Mouse (Mus musculus): ENCODE data around the gene Emd. TPM values are rescaled to one million over a fixed set of nuclear protein-coding genes. Genes with fewer than 3 reads are reported as not detected.

Emd gene
- polyA plus RNA-seq (2021; fragmentation: Nextera tagmentation), result 8.0 and 8.3 TPM in 2 replicates
- long read RNA-seq, experiment 1, transcript Emd-201 (6 exons, 1,595 nt), result major isoform, 17 of 18 reads
- long read RNA-seq, experiment 1, partial matches to known transcripts, result 0 of 18 reads
- long read RNA-seq, experiment 1, other reads (novel, unspliced or antisense), result 1 of 18 reads
- long read RNA-seq, experiment 2, transcript Emd-201 (6 exons, 1,595 nt), result major isoform, 9 of 13 reads
- long read RNA-seq, experiment 2, partial matches to known transcripts, result 4 of 13 reads
- long read RNA-seq, experiment 2, other reads (novel, unspliced or antisense), result 0 of 13 reads

DNA sequence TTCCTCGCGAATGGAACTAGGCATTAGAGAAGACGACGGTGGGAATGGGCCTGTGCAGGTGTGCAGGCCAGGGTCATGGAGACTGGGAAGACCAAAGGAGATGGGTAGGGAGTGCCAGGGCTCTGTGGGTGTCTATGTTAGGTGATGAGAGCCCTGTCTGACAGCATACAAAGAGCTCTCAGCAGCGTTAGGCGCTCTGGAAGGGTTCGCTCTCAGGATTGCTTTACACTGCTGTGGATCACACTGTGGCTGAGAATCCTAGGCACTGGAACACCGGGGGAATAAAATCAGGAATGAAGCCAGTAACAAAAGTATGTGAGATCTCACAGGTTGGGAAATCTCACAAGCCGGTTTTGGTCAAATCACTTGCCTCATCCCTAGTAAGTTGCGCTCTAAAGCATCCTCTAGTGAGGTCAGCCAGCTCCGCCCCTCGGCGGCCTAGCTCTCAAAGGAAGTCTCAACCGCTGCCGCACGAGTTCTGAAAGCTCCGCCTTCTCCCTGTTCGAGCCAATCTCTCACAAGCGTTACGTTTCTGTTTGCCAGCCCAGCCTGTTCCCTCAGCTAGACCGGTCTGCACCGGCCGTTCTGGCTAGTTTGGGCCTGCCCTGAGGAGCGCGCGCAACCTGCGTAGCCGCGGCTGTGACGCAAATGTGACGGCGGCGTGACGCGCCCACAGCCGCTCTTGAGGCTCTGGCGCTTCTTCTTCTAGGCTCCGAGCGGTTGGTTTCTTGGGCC lies at the start of gene Emd:
Gene Emd (plus strand): TSS at position 535 of the 735 bp plus-strand sequence.

DNA sequence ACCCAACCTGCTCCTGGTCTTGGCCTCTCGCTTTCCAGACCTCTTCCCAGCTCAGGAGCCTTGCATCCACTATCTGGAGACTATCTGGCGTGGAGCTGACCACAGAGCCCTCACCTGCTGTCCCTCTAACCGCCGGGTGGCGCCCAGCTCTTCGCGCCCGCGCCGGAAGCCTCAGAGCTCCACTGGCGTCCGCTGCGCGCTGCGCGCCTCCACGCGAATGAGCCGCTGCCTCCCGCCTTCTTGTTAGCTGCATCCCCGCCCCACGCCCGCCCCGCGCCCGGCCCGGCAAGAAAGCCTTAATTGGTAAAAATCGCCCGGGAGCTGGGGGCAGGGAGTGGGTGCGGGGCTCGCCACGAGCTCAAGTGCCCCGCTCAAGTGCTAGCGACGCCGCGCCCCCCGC lies 4.9 kb upstream of the Emd start, which contains the start of gene Flna:
Gene Flna (minus strand): TSS at position 206 of the 400 bp plus-strand sequence.

DNA sequence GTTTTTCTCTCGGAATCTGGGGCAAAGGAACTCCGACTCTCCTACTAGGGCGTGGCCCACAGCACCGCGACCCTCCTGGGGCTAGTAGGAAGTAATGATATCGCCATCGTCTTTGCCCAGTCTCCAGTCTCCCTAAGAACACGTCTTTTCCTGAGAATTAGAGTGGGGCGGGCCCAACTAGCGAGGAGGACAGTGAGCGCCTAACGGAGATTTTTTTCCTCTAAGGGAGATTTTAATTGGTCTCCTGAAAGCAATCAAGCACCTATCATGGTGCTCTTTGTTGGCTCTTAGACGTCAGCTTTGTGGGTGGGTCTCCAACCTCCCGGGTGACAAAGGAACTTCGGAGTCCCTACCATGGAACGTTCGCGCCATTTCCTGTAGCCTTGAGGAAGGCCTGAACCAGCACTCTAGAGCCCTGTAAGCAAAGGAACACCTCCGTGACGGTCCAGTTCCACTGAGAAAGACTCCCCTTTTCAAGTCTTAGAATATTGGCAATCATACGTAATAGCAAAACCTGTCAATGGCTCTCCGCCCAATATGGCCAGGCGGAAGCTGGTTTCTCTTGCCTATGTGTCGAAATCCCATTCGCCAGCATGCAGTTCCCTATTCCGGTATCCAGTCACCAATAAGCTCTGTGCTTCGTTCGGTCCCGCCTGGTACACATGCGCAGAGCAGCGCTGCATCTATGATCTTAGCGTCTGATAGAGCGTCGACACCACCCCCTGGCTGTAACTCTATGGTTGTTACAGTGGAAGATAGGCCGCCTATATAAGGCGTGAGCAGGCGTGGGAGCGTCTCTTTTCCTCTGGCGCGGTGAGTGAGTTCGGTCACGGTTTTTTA lies 15.8 kb downstream of the Emd start, which contains the start of gene Rpl10:
Gene Rpl10 (plus strand): TSS at position 751 of the 840 bp plus-strand sequence.

DNA sequence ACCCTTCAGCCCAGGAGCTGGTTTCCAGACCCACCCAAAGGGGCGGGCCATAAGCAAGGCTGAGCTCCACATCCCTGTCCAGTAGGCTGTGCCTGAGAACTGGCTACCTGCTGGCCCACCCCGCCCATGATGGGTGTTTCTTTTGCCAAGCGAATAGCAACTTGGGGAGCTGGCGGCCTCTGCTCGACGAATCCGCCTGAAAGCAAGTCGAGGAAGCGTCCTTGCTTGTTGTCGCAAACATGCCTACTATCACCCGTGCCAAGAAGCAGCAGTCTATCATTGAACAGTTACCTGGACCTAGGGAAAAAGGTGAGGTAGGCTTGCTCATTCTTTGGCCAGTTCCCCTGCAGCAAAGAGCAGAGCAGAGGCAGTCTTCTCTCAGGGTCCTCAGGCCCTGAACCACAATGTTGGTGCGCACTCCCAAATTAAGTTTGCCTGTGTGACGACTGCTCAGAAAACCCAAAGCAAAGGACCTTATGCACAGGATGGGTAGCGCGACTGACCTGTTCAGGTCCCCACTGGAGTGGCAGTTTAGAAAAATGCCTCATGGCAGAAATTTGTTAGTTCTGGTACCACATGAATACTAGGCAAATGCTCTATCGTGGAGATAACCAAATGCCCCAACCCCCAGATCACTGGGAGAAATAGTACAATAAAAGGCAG lies 27.4 kb downstream of the Emd start, which contains the start of the genes Taz and Dnase1l1:
Gene Taz (plus strand): TSS at position 181 of the 663 bp plus-strand sequence.
Gene Dnase1l1 (minus strand): TSS at position 606 of the 663 bp plus-strand sequence.

DNA sequence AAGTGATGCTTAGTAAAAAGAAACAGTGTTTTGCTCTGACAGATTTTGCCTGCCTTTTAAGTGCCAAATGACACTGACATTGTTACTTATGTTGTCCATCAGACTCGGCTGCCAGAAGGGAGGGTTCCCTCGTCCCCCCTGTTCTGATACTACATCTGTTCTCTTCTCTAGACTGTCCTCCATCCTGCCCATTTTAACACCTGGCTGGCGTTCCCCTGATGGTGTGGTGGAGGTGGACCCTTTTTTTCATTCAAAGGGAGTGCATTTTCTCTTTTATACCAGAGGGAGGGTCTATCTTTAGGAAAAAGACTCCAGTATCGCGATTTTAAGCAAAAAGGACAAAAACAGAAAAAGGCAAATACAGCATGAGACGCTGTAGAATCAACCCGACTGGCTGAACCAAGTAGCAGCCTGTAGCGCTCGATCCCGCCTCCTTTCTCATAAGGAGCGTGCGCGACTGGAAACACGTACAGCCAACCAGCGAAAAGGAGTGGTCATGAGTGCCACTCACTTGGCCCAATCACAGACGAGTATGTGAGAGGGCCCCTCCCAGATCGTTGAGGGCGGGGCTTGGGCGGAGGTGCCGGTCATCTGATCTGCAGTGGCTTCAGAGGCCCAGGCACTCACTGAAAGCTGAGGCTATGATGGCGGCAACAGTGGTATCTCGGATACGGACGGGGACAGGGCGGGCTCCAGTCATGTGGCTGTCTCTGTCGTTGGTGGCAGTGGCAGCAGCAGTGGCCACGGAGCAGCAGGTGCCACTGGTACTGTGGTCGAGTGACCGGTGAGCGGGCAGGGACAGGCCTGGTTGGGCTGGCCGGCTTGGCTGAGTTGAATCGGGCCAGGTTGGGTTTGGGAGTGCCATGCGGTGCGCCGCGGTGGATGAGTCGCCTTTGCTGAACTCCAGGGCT lies 42.3 kb downstream of the Emd start, which contains the start of gene Atp6ap1:
Gene Atp6ap1 (plus strand): TSS at position 560 of the 911 bp plus-strand sequence.

DNA sequence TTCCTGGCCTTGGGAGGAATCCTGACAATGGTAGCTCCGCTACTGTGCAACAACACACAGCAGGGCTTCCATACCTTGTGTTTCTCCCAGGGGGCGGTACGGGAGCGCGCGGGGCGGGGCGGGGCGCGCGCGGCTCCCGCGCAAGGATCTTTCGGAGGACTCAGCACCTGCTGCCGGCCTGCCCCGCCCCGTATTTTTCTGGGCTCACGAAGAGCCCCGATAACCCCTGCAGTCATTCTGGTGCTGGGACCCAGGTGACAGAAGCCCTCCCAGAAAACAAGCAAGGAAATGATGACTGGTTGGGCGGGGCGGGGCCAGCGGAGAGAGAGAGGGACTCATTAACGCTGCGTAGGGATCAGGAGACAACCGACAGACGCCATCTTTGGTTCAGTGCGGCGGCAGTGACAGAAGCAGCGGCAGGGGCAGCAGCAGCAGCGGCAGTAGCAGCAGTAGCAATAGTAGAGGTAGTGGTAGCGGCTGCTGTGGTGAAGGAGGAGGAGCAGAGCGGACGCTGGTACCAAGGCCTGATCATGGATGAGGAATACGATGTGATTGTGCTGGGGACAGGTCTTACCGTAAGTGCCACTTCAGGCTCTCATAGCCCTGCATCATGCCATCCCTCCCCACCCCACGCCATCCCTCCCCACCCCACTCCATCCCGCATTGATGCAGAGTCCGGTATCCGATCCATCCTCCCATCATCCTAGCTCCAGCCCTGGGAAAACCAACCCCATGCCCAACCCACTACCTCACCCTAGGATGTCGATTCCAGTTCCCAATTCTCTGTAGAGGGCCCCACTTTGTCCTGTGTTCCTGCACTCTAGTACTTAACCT lies 50.6 kb downstream of the Emd start, which contains the start of gene Gdi1:
Gene Gdi1 (plus strand): TSS at position 132 of the 834 bp plus-strand sequence.

Other genes starting within 250 kb of the Emd start
- gene Irak1, start 230.8 kb upstream of the Emd start, polyA plus RNA-seq (2021; fragmentation: Nextera tagmentation), result 6.6 and 7.2 TPM in 2 replicates
- 0.23 and 1.2 TPM in 2 replicates for gene Opn1mw, start 127.2 kb upstream of the Emd start, polyA plus RNA-seq (2021; fragmentation: Nextera tagmentation)
- gene Mecp2, start 119.3 kb upstream of the Emd start, polyA plus RNA-seq (2021; fragmentation: Nextera tagmentation), result 6.0 and 15.2 TPM in 2 replicates
- gene Tex28, start 86.8 kb upstream of the Emd start, polyA plus RNA-seq (2021; fragmentation: Nextera tagmentation), result not detected in 2 replicates
- gene Tktl1, start 77.4 kb upstream of the Emd start, polyA plus RNA-seq (2021; fragmentation: Nextera tagmentation), result 0.13 TPM in 1 of 2 replicates, not detected in the other
- 3.0 and 3.1 TPM in 2 replicates for gene Flna, start 4.9 kb upstream of the Emd start, polyA plus RNA-seq (2021; fragmentation: Nextera tagmentation)
- 1,226 and 1,360 TPM in 2 replicates for gene Rpl10, start 16.1 kb downstream of the Emd start, polyA plus RNA-seq (2021; fragmentation: Nextera tagmentation)
- 32.5 and 43.3 TPM in 2 replicates for gene Taz, start 27.2 kb downstream of the Emd start, polyA plus RNA-seq (2021; fragmentation: Nextera tagmentation)
- gene Dnase1l1, start 27.6 kb downstream of the Emd start, polyA plus RNA-seq (2021; fragmentation: Nextera tagmentation), result 2.0 and 2.9 TPM in 2 replicates
- 121 and 138 TPM in 2 replicates for gene Atp6ap1, start 42.4 kb downstream of the Emd start, polyA plus RNA-seq (2021; fragmentation: Nextera tagmentation)
- gene Gdi1, start 50.3 kb downstream of the Emd start, polyA plus RNA-seq (2021; fragmentation: Nextera tagmentation), result 172 and 250 TPM in 2 replicates
- gene Fam50a, start 58.3 kb downstream of the Emd start, polyA plus RNA-seq (2021; fragmentation: Nextera tagmentation), result 26.7 and 27.5 TPM in 2 replicates
- 1.5 and 1.6 TPM in 2 replicates for gene Plxna3, start 74.4 kb downstream of the Emd start, polyA plus RNA-seq (2021; fragmentation: Nextera tagmentation)
- 47.9 and 50.4 TPM in 2 replicates for gene Lage3, start 98.9 kb downstream of the Emd start, polyA plus RNA-seq (2021; fragmentation: Nextera tagmentation)
- 110 and 116 TPM in 2 replicates for gene Ubl4a, start 118.5 kb downstream of the Emd start, polyA plus RNA-seq (2021; fragmentation: Nextera tagmentation)
- 3.3 and 3.8 TPM in 2 replicates for gene Slc10a3, start 118.7 kb downstream of the Emd start, polyA plus RNA-seq (2021; fragmentation: Nextera tagmentation)
- 17.4 and 21.2 TPM in 2 replicates for gene Fam3a, start 138.6 kb downstream of the Emd start, polyA plus RNA-seq (2021; fragmentation: Nextera tagmentation)
- 7.3 and 10.4 TPM in 2 replicates for gene Ikbkg, start 138.6 kb downstream of the Emd start, polyA plus RNA-seq (2021; fragmentation: Nextera tagmentation)
- 17.4 and 18.3 TPM in 2 replicates for gene G6pdx, start 174.5 kb downstream of the Emd start, polyA plus RNA-seq (2021; fragmentation: Nextera tagmentation)
- gene Gm6880, start 226.7 kb downstream of the Emd start, polyA plus RNA-seq (2021; fragmentation: Nextera tagmentation), result not detected in 2 replicates

Data from left cerebral cortex, adult 6 months (tissue).